Mouse (Mus musculus): ENCODE measurements at regions not wholly inside any gene's neighbourhood (a gene's known extent, or its start where the extent isn't known, plus 50 kb on each side); places are given as distances from the start of the nearest gene placed in this dataset.

GRCm38 (mm10) chr2:122949031-122949430 is 184.0 kb downstream of the Sqor start:
- TF ChIP-seq CTCF (IDR thresholded peaks at IDR 0.05; ENCODE audit: extremely low read depth, insufficient read depth, low read length), result no peak
- TF ChIP-seq POLR2A (IDR thresholded peaks at IDR 0.05; ENCODE audit: extremely low read depth, insufficient read depth, low read length), result no peak
- Histone ChIP-seq H3K4me3 (ENCODE audit: insufficient read depth, low read length) (no peak overlapping the region), H3K27ac (ENCODE audit: insufficient read depth, low read length) (no peak overlapping the region), H3K4me1 (ENCODE audit: control insufficient read depth, insufficient read depth, low read length) (no peaks in the 10 kb centered on the region)

GRCm38 (mm10) chr2:122961701-122962100 is 196.7 kb downstream of the Sqor start:
- TF ChIP-seq CTCF (IDR thresholded peaks at IDR 0.05; ENCODE audit: extremely low read depth, insufficient read depth, low read length) (no peak), POLR2A (IDR thresholded peaks at IDR 0.05; ENCODE audit: extremely low read depth, insufficient read depth, low read length) (no peak)
- Histone ChIP-seq H3K4me3 (ENCODE audit: insufficient read depth, low read length) (no peak overlapping the region), H3K4me1 (ENCODE audit: control insufficient read depth, insufficient read depth, low read length) (no peaks in the 10 kb centered on the region), H3K27ac (ENCODE audit: insufficient read depth, low read length) (no peak overlapping the region)

- Histone ChIP-seq H3K4me3 (ENCODE audit: insufficient read depth, low read length) (no peak overlapping the region), H3K27ac (ENCODE audit: insufficient read depth, low read length) (peak overlapping the region; percentile 92), H3K4me1 (ENCODE audit: control insufficient read depth, insufficient read depth, low read length) (peaks cover 6% of the 10 kb centered on the region; the same call in 1 of the 2 replicates)
- TF ChIP-seq POLR2A (IDR thresholded peaks at IDR 0.05; ENCODE audit: extremely low read depth, insufficient read depth, low read length), result no peak
- no peak for TF ChIP-seq CTCF (IDR thresholded peaks at IDR 0.05; ENCODE audit: extremely low read depth, insufficient read depth, low read length)
Observed at GRCm38 (mm10) chr2:122968809-122969628, 204.0 kb downstream of the Sqor start.

Data from cortical plate, adult 2 months (tissue).